Mouse (Mus musculus): ENCODE data around the gene Rab13. TPM values are rescaled to one million over a fixed set of nuclear protein-coding genes. Genes with fewer than 3 reads are reported as not detected.

The Rab13 gene
- polyA plus RNA-seq, 1 experiment from 2014 or later = 30.6 TPM

GRCm38 (mm10) chr3:90258521-90258920 lies 45.0 kb downstream of the Rab13 start:
- H3K27ac ChIP-seq (ENCODE audit: low read length) = no peak overlapping the region
- H3K27me3 ChIP-seq (replicated peaks; ENCODE audit: insufficient read depth, low read length) = no peaks in the 10 kb centered on the region
- TF ChIP-seq CTCF (IDR thresholded peaks at IDR 0.05) (no peak), EP300 (IDR thresholded peaks at IDR 0.05) (no peak)
- no peak overlapping the region for H3K4me2 ChIP-seq (replicated peaks; ENCODE audit: low read depth, low read length)
- H3K9me3 ChIP-seq (ENCODE audit: low read length) = no peaks in the 10 kb centered on the region
- peaks cover 30% of the 10 kb centered on the region for H3K36me3 ChIP-seq (ENCODE audit: insufficient read depth, low read length)
- no peak for ATAC-seq
- H3K9ac ChIP-seq (replicated peaks; ENCODE audit: low read depth) = no peak overlapping the region
- H3K4me3 ChIP-seq (ENCODE audit: low read depth, low read length) = no peak overlapping the region
- 93% methylated on average over 4 of the region's 4 CpGs for WGBS
- no peak for DNase-seq (ENCODE audit: low spot score)
- H3K4me1 ChIP-seq (ENCODE audit: insufficient read depth, low read depth, low read length) = peaks cover 8% of the 10 kb centered on the region; the same call in 1 of the 2 replicates

GRCm38 (mm10) chr3:90263121-90263771 lies 49.8 kb downstream of the Rab13 start:
- Histone ChIP-seq H3K4me3 (ENCODE audit: low read depth, low read length) (no peak overlapping the region), H3K4me1 (ENCODE audit: insufficient read depth, low read depth, low read length) (0 out of 2 replicates have a peak, but pooled peaks cover 7% of the 10 kb centered on the region)
- WGBS = 94% methylated on average over 5 of the region's 5 CpGs

DNA sequence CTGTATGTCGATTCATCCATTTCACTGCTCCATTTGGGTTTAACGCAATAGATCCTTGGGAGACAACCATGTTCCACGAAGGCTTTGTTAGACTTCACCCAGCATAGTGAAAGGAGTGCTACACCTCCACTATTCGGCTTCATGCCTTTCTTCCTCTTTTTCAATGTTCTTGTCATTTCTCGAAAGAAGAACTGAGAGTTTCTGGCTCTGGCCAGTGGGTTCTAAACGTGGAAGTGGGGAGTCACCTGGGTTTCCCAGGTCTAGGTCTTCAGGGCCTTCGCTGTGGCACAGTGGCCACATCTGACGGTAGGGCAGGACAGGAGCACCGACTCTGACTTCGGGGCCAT lies 51.2 kb downstream of the Rab13 start:
- 33% methylated on average over 10 of the region's 10 CpGs for WGBS
- peak overlapping the region; percentile 76 for H3K4me3 ChIP-seq (ENCODE audit: low read depth, low read length)
- peak overlapping the region; percentile 98; the same call in 1 of the 2 replicates for H3K27ac ChIP-seq (ENCODE audit: low read length)
- TF ChIP-seq EP300 (IDR thresholded peaks at IDR 0.05) (no peak), CTCF (IDR thresholded peaks at IDR 0.05) (no peak)
- no peaks in the 10 kb centered on the region for H3K27me3 ChIP-seq (replicated peaks; ENCODE audit: insufficient read depth, low read length)
- H3K9me3 ChIP-seq (ENCODE audit: low read length) = no peaks in the 10 kb centered on the region
- 0 out of 2 replicates have a peak, but pooled peaks cover 7% of the 10 kb centered on the region for H3K4me1 ChIP-seq (ENCODE audit: insufficient read depth, low read depth, low read length)
- peak overlapping the region; percentile 77 for H3K4me2 ChIP-seq (replicated peaks; ENCODE audit: low read depth, low read length)
- H3K9ac ChIP-seq (replicated peaks; ENCODE audit: low read depth) = peak overlapping the region; percentile 62; the same call in 1 of the 2 replicates
- peaks cover 22% of the 10 kb centered on the region for H3K36me3 ChIP-seq (ENCODE audit: insufficient read depth, low read length)
- no peak for ATAC-seq
- no peak for DNase-seq (ENCODE audit: low spot score)

More at GRCm38 (mm10) chr3:90263121-90263771, 49.8 kb downstream of the Rab13 start:
- no peak overlapping the region for H3K27ac ChIP-seq (ENCODE audit: low read length)
- no peak overlapping the region for H3K9ac ChIP-seq (replicated peaks; ENCODE audit: low read depth)
- H3K27me3 ChIP-seq (replicated peaks; ENCODE audit: insufficient read depth, low read length) = no peaks in the 10 kb centered on the region
- no peak overlapping the region for H3K4me2 ChIP-seq (replicated peaks; ENCODE audit: low read depth, low read length)
- TF ChIP-seq CTCF (IDR thresholded peaks at IDR 0.05) (no peak), EP300 (IDR thresholded peaks at IDR 0.05) (no peak)
- no peak for ATAC-seq
- H3K36me3 ChIP-seq (ENCODE audit: insufficient read depth, low read length) = peaks cover 33% of the 10 kb centered on the region
- no peaks in the 10 kb centered on the region for H3K9me3 ChIP-seq (ENCODE audit: low read length)
- no peak for DNase-seq (ENCODE audit: low spot score)

- peak; percentile 94 for ATAC-seq
- Histone ChIP-seq H3K27me3 (replicated peaks; ENCODE audit: insufficient read depth, low read length) (no peaks in the 10 kb centered on the region), H3K4me3 (ENCODE audit: low read depth, low read length) (peak within 1 kb of the TSS; percentile 76), H3K36me3 (ENCODE audit: insufficient read depth, low read length) (peaks cover 20% of the 10 kb centered on the region; the same call in 1 of the 2 replicates), H3K9me3 (ENCODE audit: low read length) (no peaks in the 10 kb centered on the region), H3K4me2 (replicated peaks; ENCODE audit: low read depth, low read length) (peak within 1 kb of the TSS; percentile 77), H3K4me1 (ENCODE audit: insufficient read depth, low read depth, low read length) (0 out of 2 replicates have a peak, but pooled peaks cover 7% of the 10 kb centered on the region), H3K9ac (replicated peaks; ENCODE audit: low read depth) (peak within 1 kb of the TSS; percentile 62), H3K27ac (ENCODE audit: low read length) (peak within 1 kb of the TSS; percentile 98)
- under 1% methylated on average over 50 of the region's 87 CpGs for WGBS
- TF ChIP-seq CTCF (IDR thresholded peaks at IDR 0.05) = peak; percentile 95
- TF ChIP-seq EP300 (IDR thresholded peaks at IDR 0.05) = no peak
- peak; percentile 96 for DNase-seq (ENCODE audit: low spot score)
Measured at GRCm38 (mm10) chr3:90265034-90265931, 51.8 kb downstream of the Rab13 start, which contains the start of gene Dennd4b. TSS of gene Dennd4b (plus strand) at chr3:90265185.

GRCm38 (mm10) chr3:90265932-90266741 lies 52.6 kb downstream of the Rab13 start:
- 0 out of 2 replicates have a peak, but pooled peaks cover 7% of the 10 kb centered on the region for H3K4me1 ChIP-seq (ENCODE audit: insufficient read depth, low read depth, low read length)
- WGBS = 17% methylated on average over 16 of the region's 16 CpGs
- ATAC-seq (no peak), DNase-seq (ENCODE audit: low spot score) (peak; percentile 65)
- peak overlapping the region; percentile 98 for H3K27ac ChIP-seq (ENCODE audit: low read length)
- peak overlapping the region; percentile 76 for H3K4me3 ChIP-seq (ENCODE audit: low read depth, low read length)
- no peak for TF ChIP-seq CTCF (IDR thresholded peaks at IDR 0.05)
- TF ChIP-seq EP300 (IDR thresholded peaks at IDR 0.05) = no peak
- H3K27me3 ChIP-seq (replicated peaks; ENCODE audit: insufficient read depth, low read length) = no peaks in the 10 kb centered on the region
- H3K9ac ChIP-seq (replicated peaks; ENCODE audit: low read depth) = peak overlapping the region; percentile 62
- H3K9me3 ChIP-seq (ENCODE audit: low read length) = no peaks in the 10 kb centered on the region
- H3K4me2 ChIP-seq (replicated peaks; ENCODE audit: low read depth, low read length) = peak overlapping the region; percentile 77
- H3K36me3 ChIP-seq (ENCODE audit: insufficient read depth, low read length) = peaks cover 20% of the 10 kb centered on the region; the same call in 1 of the 2 replicates
